Mouse (Mus musculus) heart, embryonic 11.5 days (tissue): ENCODE measurements around the gene Tmem266. TPM values are rescaled to one million over a fixed set of nuclear protein-coding genes. Genes with fewer than 3 reads are reported as not detected.

Experiments used
- ATAC-seq: fragments of 200-750 bp; cut with Nextera tagmentation; replicated peaks from 2 replicates; pipeline ENCODE4 v1.8.0; 2017; ENCODE audit warnings: moderate library complexity; ENCODE audit not compliant: insufficient number of reproducible peaks, low FRiP score, low TSS enrichment
- H3K27ac ChIP-seq: fragments of 300-500 bp; sonication (generic); 2 replicates; pipeline ENCODE4 v1.5.1; 2014; ENCODE audit warnings: mild to moderate bottlenecking, low read depth, low read length
- H3K27me3 ChIP-seq: fragments of 300-500 bp; sonication (generic); 2 replicates; pipeline ENCODE4 v1.6.1; 2014; ENCODE audit warnings: mild to moderate bottlenecking, low read length, mixed read lengths; ENCODE audit not compliant: control insufficient read depth, insufficient read depth
- H3K36me3 ChIP-seq: fragments of 300-500 bp; sonication (generic); 2 replicates; pipeline ENCODE4 v1.6.1; 2014; ENCODE audit warnings: mild to moderate bottlenecking, low read length, moderate library complexity, mixed read lengths; ENCODE audit not compliant: control insufficient read depth, insufficient read depth
- H3K4me1 ChIP-seq: fragments of 300-500 bp; sonication (generic); 2 replicates; pipeline ENCODE4 v1.6.1; 2014; ENCODE audit warnings: low read length; ENCODE audit not compliant: control insufficient read depth, insufficient read depth
- H3K4me2 ChIP-seq: fragments of 300-500 bp; sonication (generic); 2 replicates; pipeline ENCODE4 v1.6.1; 2014; ENCODE audit warnings: mild to moderate bottlenecking, moderate library complexity
- H3K4me3 ChIP-seq: fragments of 300-500 bp; sonication (generic); 2 replicates; pipeline ENCODE4 v1.5.1; 2014; ENCODE audit warnings: low read depth, low read length
- H3K9ac ChIP-seq: fragments of 300-500 bp; sonication (generic); 2 replicates; pipeline ENCODE4 v1.6.1; 2014; ENCODE audit warnings: mild to moderate bottlenecking, low read depth, low read length, moderate library complexity
- H3K9me3 ChIP-seq: fragments of 300-500 bp; sonication (generic); replicated peaks from 2 replicates; pipeline ENCODE4 v1.6.1; 2016; ENCODE audit warnings: low read length; ENCODE audit not compliant: control insufficient read depth
- WGBS: fragments of 180-500 bp; shearing (Covaris S2); extraction: QIAGEN DNeasy Blood & Tissue Kit; methylation state at CpG from one replicate; pipeline ENCODE4 v1.1.7; 2014; ENCODE audit not compliant: insufficient replicate concordance; 5-methylcytosine and 5-hydroxymethylcytosine counted together
- polyA plus RNA-seq: library from polyadenylated mRNA; unstranded; fragments of >200 nt; fragmentation: Nextera tagmentation; extraction: Ambion mirVana; gene quantifications from 2 replicates; pipeline ENCODE4 v1.2.1, GENCODE M21; 2014

Gene Tmem266
- polyA plus RNA-seq, 1 experiment from 2014 or later, result 0.09 TPM

DNA sequence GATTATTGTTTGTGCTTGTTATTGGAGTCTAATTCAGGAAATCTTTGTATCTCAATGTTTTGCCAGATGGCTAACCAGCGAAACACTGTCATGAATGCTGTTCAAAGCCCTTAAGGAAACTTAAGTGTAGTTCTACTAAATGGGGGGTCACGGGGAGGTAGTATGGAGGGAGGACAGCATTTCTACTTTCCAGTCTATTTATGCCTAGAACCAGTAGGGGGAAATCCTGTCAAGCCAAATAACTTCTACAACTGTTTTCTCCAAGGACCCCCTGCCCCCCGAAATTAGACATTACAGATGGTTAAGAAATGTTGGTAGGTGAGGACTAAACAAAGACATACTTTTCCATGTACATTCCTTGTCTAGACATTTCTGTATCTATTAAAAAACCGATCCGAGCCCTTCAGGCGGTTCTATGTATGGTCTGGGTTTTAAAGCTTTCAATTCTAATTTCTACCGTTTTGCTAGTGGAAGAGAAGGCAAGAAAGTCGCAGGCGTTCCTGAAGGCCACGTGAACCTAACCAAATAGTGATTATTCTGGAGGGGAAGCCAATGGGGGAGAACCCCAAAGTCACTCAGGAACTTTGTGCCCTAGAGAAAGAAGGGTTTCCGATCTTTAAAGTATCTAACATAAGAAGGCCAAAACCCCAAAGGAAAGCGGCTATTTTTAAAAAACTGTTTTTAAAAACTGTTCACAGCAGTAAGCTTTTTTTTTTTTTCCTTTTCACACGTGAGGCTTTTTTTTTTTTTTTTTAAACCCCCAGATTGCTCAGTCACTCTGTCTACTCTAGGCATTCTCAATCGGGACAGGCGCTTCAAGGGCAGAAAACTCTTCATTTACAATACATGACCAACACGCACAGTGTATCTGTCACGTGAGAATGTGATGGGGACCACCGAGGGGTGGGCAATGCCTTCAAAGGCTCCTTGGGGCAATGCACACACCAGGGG is 874 bp upstream of the Tmem266 start:
- Histone ChIP-seq H3K4me1 (peaks cover 5% of the 10 kb centered on the region), H3K9me3 (no peaks in the 10 kb centered on the region), H3K4me2 (peak overlapping the region; percentile 92), H3K36me3 (no peaks in the 10 kb centered on the region), H3K4me3 (peak overlapping the region; percentile 72), H3K27me3 (peaks cover 51% of the 10 kb centered on the region), H3K9ac (peak overlapping the region; percentile 79), H3K27ac (no peak overlapping the region)
- WGBS, result 19% methylated on average over 18 of the region's 18 CpGs
- ATAC-seq, result no peak; the same call in 1 of the 2 replicates

DNA sequence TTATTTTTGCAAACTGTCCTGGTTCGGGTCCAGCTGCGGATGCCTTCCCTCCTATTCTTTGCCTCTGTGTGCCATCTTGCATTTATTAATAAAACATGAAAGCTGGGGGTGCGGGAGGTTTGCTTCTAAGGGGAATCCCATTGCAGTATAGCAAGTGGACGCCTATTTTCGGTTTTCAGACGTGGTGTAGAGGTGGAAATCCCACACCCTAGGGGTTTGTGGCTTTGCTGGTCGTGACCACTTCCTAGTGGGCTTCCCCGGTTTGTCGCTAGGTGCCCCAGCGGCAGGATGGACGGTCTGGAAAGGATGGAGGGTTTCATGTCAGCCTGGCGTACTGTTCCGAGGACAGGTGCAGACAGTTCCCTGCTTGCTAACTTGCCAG is 512 bp downstream of the Tmem266 start:
- Histone ChIP-seq H3K36me3 (no peaks in the 10 kb centered on the region), H3K4me2 (peak overlapping the region; percentile 92), H3K27ac (no peak overlapping the region), H3K4me1 (peaks cover 5% of the 10 kb centered on the region), H3K27me3 (peaks cover 51% of the 10 kb centered on the region), H3K9ac (peak overlapping the region; percentile 79), H3K9me3 (no peaks in the 10 kb centered on the region), H3K4me3 (peak overlapping the region; percentile 72)
- ATAC-seq, result 0 out of 2 replicates have a peak, but pooled peaks have one; percentile 5
- WGBS, result 3% methylated on average over 13 of the region's 13 CpGs

- 22% methylated on average over 14 of the region's 14 CpGs for WGBS
- Histone ChIP-seq H3K36me3 (no peaks in the 10 kb centered on the region), H3K9ac (no peak overlapping the region), H3K27me3 (peaks cover 47% of the 10 kb centered on the region), H3K4me2 (no peak overlapping the region), H3K4me3 (no peak overlapping the region), H3K27ac (no peak overlapping the region), H3K9me3 (no peaks in the 10 kb centered on the region), H3K4me1 (peaks cover 5% of the 10 kb centered on the region)
- ATAC-seq, result no peak
Observed at GRCm38 (mm10) chr9:55328151-55328918, 1.6 kb downstream of the Tmem266 start.

DNA sequence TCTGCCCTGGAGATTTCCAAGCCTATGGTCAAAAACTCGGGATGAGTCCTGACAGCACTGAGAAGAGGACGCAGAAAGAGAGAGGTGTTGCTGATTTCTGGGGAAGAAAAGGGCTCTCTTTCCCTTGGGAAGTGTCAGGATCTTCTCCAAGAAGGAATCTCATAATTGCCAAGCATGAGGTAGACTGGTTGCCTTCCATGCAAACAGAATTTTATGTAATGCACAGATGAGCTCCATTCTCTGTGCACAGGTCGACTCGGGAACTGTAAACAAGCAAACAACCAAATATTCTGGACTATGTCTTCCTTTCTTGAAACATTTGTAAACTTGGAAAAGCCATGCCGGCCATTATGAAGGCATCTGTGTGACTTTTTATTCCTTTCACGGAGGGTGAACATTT is 2.7 kb downstream of the Tmem266 start:
- Histone ChIP-seq H3K9me3 (no peaks in the 10 kb centered on the region), H3K4me1 (peaks cover 5% of the 10 kb centered on the region), H3K9ac (no peak overlapping the region), H3K36me3 (no peaks in the 10 kb centered on the region), H3K27me3 (peaks cover 41% of the 10 kb centered on the region), H3K27ac (no peak overlapping the region), H3K4me2 (no peak overlapping the region), H3K4me3 (no peak overlapping the region)
- no peak for ATAC-seq
- WGBS, result 72% methylated on average over 6 of the region's 6 CpGs

- WGBS, result 35% methylated on average over 5 of the region's 5 CpGs
Observed at GRCm38 (mm10) chr9:55332476-55332875, 5.8 kb downstream of the Tmem266 start.

GRCm38 (mm10) chr9:55332949-55333348 is 6.2 kb downstream of the Tmem266 start:
- 36% methylated on average over 7 of the region's 7 CpGs for WGBS
- H3K27ac ChIP-seq, result no peak overlapping the region
- no peaks in the 10 kb centered on the region for H3K36me3 ChIP-seq
- H3K4me1 ChIP-seq, result no peaks in the 10 kb centered on the region
- H3K27me3 ChIP-seq, result peaks cover 16% of the 10 kb centered on the region
- H3K4me3 ChIP-seq, result no peak overlapping the region
- H3K4me2 ChIP-seq, result no peak overlapping the region
- no peak for ATAC-seq
- no peaks in the 10 kb centered on the region for H3K9me3 ChIP-seq
- no peak overlapping the region for H3K9ac ChIP-seq

More at GRCm38 (mm10) chr9:55332476-55332875, 5.8 kb downstream of the Tmem266 start:
- H3K36me3 ChIP-seq, result no peaks in the 10 kb centered on the region
- H3K27me3 ChIP-seq, result peaks cover 19% of the 10 kb centered on the region
- no peak overlapping the region for H3K4me2 ChIP-seq
- no peak overlapping the region for H3K27ac ChIP-seq
- no peak overlapping the region for H3K4me3 ChIP-seq
- no peaks in the 10 kb centered on the region for H3K9me3 ChIP-seq
- ATAC-seq, result no peak
- H3K9ac ChIP-seq, result no peak overlapping the region
- H3K4me1 ChIP-seq, result no peaks in the 10 kb centered on the region

DNA sequence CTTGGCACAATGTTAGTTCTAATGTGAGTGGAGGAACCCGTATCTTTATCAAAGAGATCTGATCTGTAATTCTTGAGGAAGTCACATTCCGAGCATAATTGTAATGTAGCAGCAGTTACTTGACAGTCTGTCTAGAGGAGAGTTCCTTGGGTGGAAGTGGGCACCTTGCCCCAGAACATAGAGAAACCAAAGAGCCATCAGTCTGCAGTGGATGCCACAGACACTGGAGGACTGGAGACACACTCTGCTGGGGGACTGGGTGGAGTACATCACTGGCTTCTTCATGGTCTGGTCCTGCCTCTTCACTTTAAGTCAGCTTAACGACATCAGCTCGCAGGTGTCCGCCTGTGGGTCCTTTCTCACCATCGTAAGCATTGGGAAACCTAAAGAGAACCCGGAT is 17.5 kb downstream of the Tmem266 start:
- H3K36me3 ChIP-seq, result no peaks in the 10 kb centered on the region
- no peaks in the 10 kb centered on the region for H3K9me3 ChIP-seq
- no peak overlapping the region for H3K4me3 ChIP-seq
- no peak overlapping the region for H3K4me2 ChIP-seq
- 0 out of 2 replicates have a peak, but pooled peaks cover 2% of the 10 kb centered on the region for H3K27me3 ChIP-seq
- no peak overlapping the region for H3K27ac ChIP-seq
- no peak overlapping the region for H3K9ac ChIP-seq
- no peaks in the 10 kb centered on the region for H3K4me1 ChIP-seq
- no peak for ATAC-seq
- WGBS, result 73% methylated on average over 7 of the region's 7 CpGs

GRCm38 (mm10) chr9:55345332-55345731 is 18.6 kb downstream of the Tmem266 start:
- H3K4me2 ChIP-seq, result no peak overlapping the region
- H3K9me3 ChIP-seq, result no peaks in the 10 kb centered on the region
- no peak overlapping the region for H3K27ac ChIP-seq
- H3K9ac ChIP-seq, result no peak overlapping the region
- H3K27me3 ChIP-seq, result no peaks in the 10 kb centered on the region
- H3K4me1 ChIP-seq, result no peaks in the 10 kb centered on the region
- no peak for ATAC-seq
- H3K36me3 ChIP-seq, result no peaks in the 10 kb centered on the region
- WGBS, result 82% methylated on average over 7 of the region's 7 CpGs
- H3K4me3 ChIP-seq, result no peak overlapping the region
